Mouse (Mus musculus): ENCODE results near the gene Tent4b.
"Not testable (repeated sequence)": the region's sequence is repeated elsewhere in the genome, so short reads cannot be mapped to it uniquely, and the experiment has no call there.

Gene Tent4b

GRCm38 (mm10) chr8:88198945-88199571 lies at the start of gene Tent4b:
Gene Tent4b, plus strand, starts transcription at chr8:88199213.
- DNase-seq (ENCODE audit: low spot score in 2 of 2) = peak; percentile 89 to 93

- DNase-seq (ENCODE audit: low spot score in 2 of 2) = no peak
Observed at GRCm38 (mm10) chr8:88150910-88151371, 48.1 kb upstream of the Tent4b start.

- no peak for DNase-seq (ENCODE audit: low spot score in 2 of 2)
Observed at GRCm38 (mm10) chr8:88160237-88160995, 38.6 kb upstream of the Tent4b start.

- peak; percentile 35 to 68 for DNase-seq (ENCODE audit: low spot score in 2 of 2)
Observed at GRCm38 (mm10) chr8:88161439-88161838, 37.6 kb upstream of the Tent4b start.

GRCm38 (mm10) chr8:88175264-88175663 lies 23.7 kb upstream of the Tent4b start:
- DNase-seq (ENCODE audit: low spot score in 2 of 2) = no peak

- no peak for DNase-seq (ENCODE audit: low spot score in 2 of 2)
Observed at GRCm38 (mm10) chr8:88177291-88177690, 21.7 kb upstream of the Tent4b start.

- DNase-seq (ENCODE audit: low spot score in 2 of 2) = no peak
Observed at GRCm38 (mm10) chr8:88183121-88183520, 15.9 kb upstream of the Tent4b start.

- no peak for DNase-seq (ENCODE audit: low spot score in 2 of 2)
Observed at GRCm38 (mm10) chr8:88184914-88185313, 14.1 kb upstream of the Tent4b start.

GRCm38 (mm10) chr8:88185716-88186115 lies 13.3 kb upstream of the Tent4b start:
- DNase-seq (ENCODE audit: low spot score in 2 of 2) = no peak

GRCm38 (mm10) chr8:88197328-88197727 lies 1.7 kb upstream of the Tent4b start:
- no peak for DNase-seq (ENCODE audit: low spot score in 2 of 2)

GRCm38 (mm10) chr8:88198551-88198944 lies 465 bp upstream of the Tent4b start:
- DNase-seq (ENCODE audit: low spot score in 2 of 2) = peak; percentile 9 to 17

- DNase-seq (ENCODE audit: low spot score in 2 of 2) = peak; percentile 16 to 64
Observed at GRCm38 (mm10) chr8:88199700-88200601, 938 bp downstream of the Tent4b start.

- DNase-seq (ENCODE audit: low spot score in 2 of 2) = no peak
Observed at GRCm38 (mm10) chr8:88200724-88201495, 1.9 kb downstream of the Tent4b start.

- DNase-seq (ENCODE audit: low spot score in 2 of 2) = no peak
Observed at GRCm38 (mm10) chr8:88201641-88202040, 2.6 kb downstream of the Tent4b start.

- no peak for DNase-seq (ENCODE audit: low spot score in 2 of 2)
Observed at GRCm38 (mm10) chr8:88206016-88206415, 7.0 kb downstream of the Tent4b start.

- DNase-seq (ENCODE audit: low spot score in 2 of 2) = no peak
Observed at GRCm38 (mm10) chr8:88207121-88207821, 8.3 kb downstream of the Tent4b start.

- DNase-seq (ENCODE audit: low spot score in 2 of 2) = not testable (repeated sequence)
Observed at GRCm38 (mm10) chr8:88209930-88210827, 11.2 kb downstream of the Tent4b start.

- no peak for DNase-seq (ENCODE audit: low spot score in 2 of 2)
Observed at GRCm38 (mm10) chr8:88221353-88221752, 22.3 kb downstream of the Tent4b start.

- no peak for DNase-seq (ENCODE audit: low spot score in 2 of 2)
Observed at GRCm38 (mm10) chr8:88225358-88225757, 26.3 kb downstream of the Tent4b start.

GRCm38 (mm10) chr8:88227851-88228250 lies 28.8 kb downstream of the Tent4b start:
- DNase-seq (ENCODE audit: low spot score in 2 of 2) = no peak
